Mouse (Mus musculus) c-Kit-positive CD71-negative TER-119-negative erythroid progenitor cells, embryonic 14.5 days (primary cell): Measurements from ENCODE around the gene Acp7.

Experiments used
- DNase-seq: peaks from one replicate; pipeline ENCODE4 v3.0.0-alpha.2; 2013; ENCODE audit warnings: low read depth

Acp7 gene

DNA sequence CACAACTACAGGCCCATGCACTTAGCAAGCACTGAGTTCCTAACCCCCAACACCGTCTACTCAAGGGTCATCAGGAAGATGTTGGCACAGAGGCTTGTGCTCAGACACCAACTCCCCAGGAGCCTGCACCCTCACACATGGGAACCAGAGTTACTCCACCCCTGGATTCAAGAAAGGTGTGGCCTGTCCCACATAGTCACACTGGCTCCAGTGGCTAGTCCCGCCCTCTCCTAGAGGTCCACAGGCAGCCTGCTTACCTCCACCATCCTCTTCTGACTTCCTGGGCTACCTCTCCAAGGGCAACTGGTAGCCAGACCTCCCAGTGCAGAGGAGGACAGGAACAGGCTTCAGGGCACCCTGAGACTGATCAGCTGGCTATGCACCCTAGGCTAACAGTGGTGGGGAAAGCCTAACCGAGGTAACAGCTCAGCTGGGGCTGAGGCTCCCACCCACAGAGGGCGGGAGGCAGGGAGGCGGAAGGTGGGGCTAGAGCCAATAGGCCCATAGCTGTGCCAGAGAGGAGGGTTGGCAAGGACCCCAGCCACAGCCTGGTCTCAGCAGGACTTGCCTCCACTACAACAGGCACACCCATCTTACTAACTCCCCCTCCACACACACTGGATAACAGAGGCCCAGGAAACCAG lies 54.7 kb downstream of the Acp7 start:
- no peak for DNase-seq

GRCm38 (mm10) chr7:28575597-28575996 lies 55.5 kb downstream of the Acp7 start:
- no peak for DNase-seq

GRCm38 (mm10) chr7:28573236-28573635 lies 57.9 kb downstream of the Acp7 start:
- no peak for DNase-seq

DNA sequence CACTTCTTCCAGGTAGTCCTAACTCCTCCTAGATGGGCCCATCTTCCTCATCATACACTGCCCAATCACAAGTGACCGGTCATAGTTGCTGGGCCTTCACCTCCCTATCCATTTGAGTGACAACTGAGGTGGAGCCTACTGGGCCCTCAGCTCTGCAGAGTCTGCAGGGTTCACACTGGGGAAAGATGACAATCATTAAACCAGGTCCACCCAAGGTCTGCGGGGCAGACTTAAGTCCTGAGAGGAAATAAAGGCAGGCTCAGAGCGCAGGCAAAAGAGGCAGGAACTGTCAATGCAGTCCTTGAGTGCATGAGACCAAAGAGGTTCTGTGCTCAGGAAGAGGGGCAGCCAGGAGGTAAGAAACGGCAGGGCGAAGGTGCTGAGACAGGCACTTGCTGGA lies 58.4 kb downstream of the Acp7 start:
- no peak for DNase-seq

DNA sequence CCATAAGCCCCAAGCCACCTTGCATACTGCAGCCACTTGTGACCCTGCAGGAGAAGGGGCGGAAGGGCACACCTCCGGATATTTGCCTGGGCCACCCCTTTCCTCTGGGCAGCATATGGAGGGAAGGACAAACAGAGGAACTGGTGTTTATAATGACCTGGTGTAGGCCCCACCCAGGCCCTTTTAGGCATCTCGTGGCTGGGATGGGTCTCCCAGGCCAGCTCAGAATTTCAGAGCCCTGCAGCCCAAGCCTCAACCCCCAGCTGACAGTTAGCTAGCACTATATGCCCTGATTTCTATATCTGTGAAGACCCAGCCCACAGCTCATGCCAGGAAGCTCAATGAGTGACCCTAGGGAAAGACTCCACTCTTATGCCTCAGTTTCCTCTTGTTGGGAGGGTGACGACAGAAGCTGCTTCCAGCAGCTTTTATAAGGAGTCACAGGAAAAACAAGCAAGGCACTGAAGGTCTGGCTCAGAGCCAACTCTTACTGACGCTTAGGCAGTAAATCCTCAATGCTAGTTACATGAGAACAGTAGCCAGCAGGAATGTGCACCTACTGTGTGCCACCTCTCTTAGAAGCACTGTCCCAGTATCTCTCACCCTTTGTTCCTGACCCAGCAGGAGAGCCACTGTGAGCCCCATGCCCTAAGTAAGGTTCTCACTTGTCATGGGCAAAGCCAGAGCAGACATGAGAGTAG lies 60.0 kb downstream of the Acp7 start:
- no peak for DNase-seq

DNA sequence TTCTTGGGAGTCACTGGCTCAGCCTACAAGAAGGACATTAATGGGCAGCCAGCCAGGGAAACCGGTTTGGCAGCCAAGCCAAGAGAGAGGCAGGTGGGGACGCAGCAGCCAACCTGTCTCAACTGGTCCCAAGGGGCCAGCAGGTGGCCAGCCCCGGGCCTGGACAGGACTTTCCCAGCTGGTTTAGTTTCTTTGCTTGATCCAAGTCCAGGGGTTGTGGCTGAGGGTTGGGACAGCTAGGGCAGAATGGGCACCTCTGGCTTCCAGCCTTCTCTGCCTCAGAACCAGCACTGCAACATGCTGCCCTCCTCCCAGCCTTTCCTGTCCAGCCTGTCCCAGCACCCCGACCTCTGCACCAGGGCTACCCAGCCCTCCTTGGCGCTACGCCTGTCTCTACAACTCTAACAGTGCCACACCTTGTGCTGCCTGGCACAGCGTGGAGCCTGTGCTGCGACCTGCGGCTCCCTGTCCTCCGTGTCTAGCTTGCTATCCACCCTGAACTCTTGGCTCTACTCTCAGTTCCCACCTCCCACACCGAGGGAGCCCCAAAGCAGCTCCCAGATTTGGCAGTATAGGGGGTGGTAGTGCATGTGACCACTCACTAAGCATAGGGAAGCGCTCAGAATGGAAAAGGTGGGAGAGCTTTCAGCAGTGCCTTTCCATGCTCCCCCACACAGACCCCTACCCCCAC lies 60.7 kb downstream of the Acp7 start:
- no peak for DNase-seq

DNA sequence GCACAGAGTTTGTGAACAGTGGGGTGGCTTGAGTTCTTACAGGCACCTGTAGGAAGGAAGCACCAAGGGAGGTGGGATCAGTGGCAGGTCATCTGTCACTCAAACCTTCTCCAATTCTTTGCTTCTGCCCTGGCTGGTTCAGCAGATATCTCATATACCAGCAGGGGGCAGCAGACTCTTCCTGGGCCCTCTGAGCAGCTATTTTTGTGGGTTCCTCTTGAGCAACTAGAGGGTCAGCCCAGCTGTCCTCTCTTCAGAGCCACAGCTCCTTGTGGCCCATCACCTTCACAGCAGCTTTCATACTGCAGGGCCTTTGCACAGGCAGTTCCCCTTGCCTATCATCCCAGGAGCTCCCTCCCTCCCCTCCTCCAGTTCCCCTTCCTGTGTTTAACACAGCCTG lies 62.9 kb downstream of the Acp7 start:
- DNase-seq: peak; percentile 48

DNA sequence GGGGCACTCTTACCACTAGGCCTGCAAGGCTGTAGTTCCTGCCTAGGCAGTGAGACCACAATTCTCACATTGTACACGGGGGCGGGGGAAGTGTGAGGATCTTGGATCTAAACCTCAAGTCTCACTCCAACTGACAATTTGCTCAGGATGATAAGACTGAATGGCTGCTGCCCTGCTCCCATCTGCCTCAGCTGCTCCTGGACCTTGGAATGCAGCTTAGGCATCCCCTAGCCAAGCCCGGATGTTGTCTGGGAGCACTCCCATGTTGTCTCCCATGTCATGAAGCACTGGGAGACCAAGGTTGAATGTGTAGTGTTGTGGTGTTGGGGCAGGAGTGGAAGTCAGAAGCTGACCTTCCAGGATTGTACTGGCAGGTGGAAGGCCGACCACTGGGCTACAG lies 63.6 kb downstream of the Acp7 start:
- no peak for DNase-seq

- no peak for DNase-seq
Measured at GRCm38 (mm10) chr7:28565407-28565806, 65.7 kb downstream of the Acp7 start.

- DNase-seq: no peak
Measured at GRCm38 (mm10) chr7:28562951-28563350, 68.2 kb downstream of the Acp7 start.

DNA sequence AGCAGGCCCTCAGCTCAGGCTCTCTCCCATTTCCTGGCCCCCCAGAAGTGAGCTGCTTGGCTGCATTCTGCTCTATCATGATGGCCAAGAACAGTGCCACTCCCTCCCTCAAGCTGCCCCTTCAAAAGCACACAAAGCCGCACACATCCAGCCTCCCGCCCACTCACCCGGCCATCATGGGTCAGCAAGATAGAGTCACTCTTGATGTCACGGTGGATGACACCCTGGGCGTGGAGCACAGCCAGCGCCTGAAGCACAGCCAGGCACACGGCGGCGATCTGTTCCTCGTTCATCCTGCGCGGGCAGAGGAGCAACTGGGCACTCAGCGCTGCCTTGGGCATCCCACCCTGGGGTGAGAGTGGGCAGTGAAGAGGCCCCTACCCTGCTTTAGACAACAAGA lies 68.8 kb downstream of the Acp7 start:
- no peak for DNase-seq

DNA sequence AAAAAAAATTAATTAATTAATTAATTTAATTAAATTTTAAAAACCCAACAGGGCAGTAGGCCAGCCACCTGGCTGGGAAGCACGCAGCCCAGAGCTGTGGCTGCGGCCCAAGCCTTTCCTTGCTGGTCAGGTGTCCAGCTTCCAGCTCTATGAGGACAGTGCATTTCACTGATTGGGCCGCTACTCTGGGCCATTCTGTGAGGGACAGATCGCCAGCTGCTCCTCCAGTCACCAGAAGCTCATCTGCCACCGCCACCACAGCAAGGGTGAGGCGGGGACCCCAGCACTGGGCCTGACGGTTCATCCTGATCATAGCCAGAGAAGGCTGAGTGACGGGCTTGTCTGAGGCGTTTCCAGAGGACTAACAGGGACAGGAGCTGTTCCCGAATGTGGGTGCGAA lies 69.2 kb downstream of the Acp7 start:
- no peak for DNase-seq

GRCm38 (mm10) chr7:28560856-28561255 lies 70.3 kb downstream of the Acp7 start:
- DNase-seq: no peak

DNA sequence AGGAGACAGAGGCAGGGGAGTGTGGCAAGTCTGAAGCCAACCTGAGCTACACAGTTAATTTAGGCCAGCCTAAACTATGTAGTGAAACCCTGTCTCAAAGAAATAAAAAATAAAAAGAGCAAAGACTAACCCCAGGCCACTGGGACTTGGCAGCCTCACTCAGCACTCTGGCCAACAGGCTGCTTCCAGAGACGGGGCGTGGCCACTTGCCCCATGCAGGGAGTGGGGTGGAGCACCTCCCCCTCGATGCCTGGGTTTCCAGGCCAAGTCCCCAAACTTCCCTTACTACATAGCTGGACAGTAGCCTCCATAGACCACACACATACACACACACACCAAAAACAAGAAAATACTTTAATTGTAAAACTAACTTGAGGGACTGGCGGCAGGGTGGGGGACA lies 72.6 kb downstream of the Acp7 start:
- DNase-seq: no peak

DNA sequence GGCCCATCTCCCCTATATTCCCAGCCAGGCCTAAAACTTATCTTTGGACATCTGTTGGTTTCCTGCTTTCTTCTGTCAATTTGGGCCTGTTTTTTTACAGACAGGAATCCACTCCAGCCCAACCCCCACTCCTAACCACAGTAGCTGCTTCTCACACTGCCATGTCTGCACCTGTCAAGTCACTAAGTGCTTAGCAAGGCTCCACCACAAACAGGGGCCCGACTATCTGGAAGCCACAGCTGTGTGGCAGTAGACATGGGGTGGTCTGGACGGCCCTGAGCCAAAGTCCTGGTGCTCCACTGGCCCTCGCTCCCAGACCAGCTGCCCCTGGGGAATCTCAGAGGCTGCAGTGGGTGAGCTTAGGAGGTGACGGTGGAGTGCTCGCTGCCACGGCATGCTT lies 73.4 kb downstream of the Acp7 start:
- no peak for DNase-seq
